Mouse (Mus musculus) lung, adult 2 months (tissue): ENCODE measurements around the gene Trub2.

Experiments
- CTCF ChIP-seq: fragments of 200-500 bp; IDR thresholded peaks from 2 replicates; pipeline ENCODE4 v1.5.1; 2011; ENCODE audit warnings: mild to moderate bottlenecking, low read length, control low read depth; ENCODE audit not compliant: insufficient read depth
- POLR2A ChIP-seq: fragments of 200-500 bp; IDR thresholded peaks from 2 replicates; pipeline ENCODE4 v1.6.1; 2011; ENCODE audit warnings: low read depth, mild to moderate bottlenecking, control low read depth, low read length, borderline replicate concordance; ENCODE audit errors: extremely low read depth

GRCm38 (mm10) chr2:29713501-29713900 is 74.8 kb downstream of the Trub2 start:
- TF ChIP-seq POLR2A (no peak), CTCF (no peak)
